Mouse (Mus musculus) liver, embryonic 13.5 days (tissue): Measurements from ENCODE around the gene Tob2. TPM values are rescaled to one million over a fixed set of nuclear protein-coding genes. Genes with fewer than 3 reads are reported as not detected.

ENCODE experiments used
- polyA plus RNA-seq: library from polyadenylated mRNA; unstranded; fragments of >200 nt; fragmentation: Nextera tagmentation; extraction: Ambion mirVana; gene quantifications from 2 replicates; pipeline ENCODE4 v1.2.1, GENCODE M21; 2015

Gene Tob2
- polyA plus RNA-seq, 1 experiment from 2014 or later: 9.0 TPM

Other genes with a start within 250 kb of the Tob2 start
- gene L3mbtl2, start 194.9 kb downstream of the Tob2 start, polyA plus RNA-seq: 21.7 and 22.6 TPM in 2 replicates
- 0.25 and 0.46 TPM in 2 replicates for gene Chadl, start 161.5 kb downstream of the Tob2 start, polyA plus RNA-seq
- gene Zc3h7b, start 113.7 kb downstream of the Tob2 start, polyA plus RNA-seq: 5.3 and 6.0 TPM in 2 replicates
- gene Rangap1, start 113.3 kb downstream of the Tob2 start, polyA plus RNA-seq: 90.9 and 100 TPM in 2 replicates
- 4.5 and 5.9 TPM in 2 replicates for gene Tef, start 56.4 kb downstream of the Tob2 start, polyA plus RNA-seq
- gene Phf5a, start 13.1 kb upstream of the Tob2 start, polyA plus RNA-seq: 132 and 139 TPM in 2 replicates
- gene Aco2, start 13.5 kb upstream of the Tob2 start, polyA plus RNA-seq: 105 and 122 TPM in 2 replicates
- gene Polr3h, start 67.4 kb upstream of the Tob2 start, polyA plus RNA-seq: 77.5 and 82.6 TPM in 2 replicates
- gene Csdc2, start 78.0 kb upstream of the Tob2 start, polyA plus RNA-seq: 1.0 and 1.1 TPM in 2 replicates
- gene Pmm1, start 102.1 kb upstream of the Tob2 start, polyA plus RNA-seq: 24.7 and 25.0 TPM in 2 replicates
- gene 1700029P11Rik, start 121.7 kb upstream of the Tob2 start, polyA plus RNA-seq: not detected in 2 replicates
- gene Xrcc6, start 129.0 kb upstream of the Tob2 start, polyA plus RNA-seq: 77.5 and 87.7 TPM in 2 replicates
- 12.8 and 13.7 TPM in 2 replicates for gene Desi1, start 175.1 kb upstream of the Tob2 start, polyA plus RNA-seq
- 224 and 231 TPM in 2 replicates for gene Snu13, start 188.8 kb upstream of the Tob2 start, polyA plus RNA-seq
- gene 4930407I10Rik, start 200.4 kb upstream of the Tob2 start, polyA plus RNA-seq: not detected in 2 replicates
- not detected in 2 replicates for gene Mei1, start 211.2 kb upstream of the Tob2 start, polyA plus RNA-seq